Mouse (Mus musculus) skeletal muscle tissue, adult 2 months (tissue): ENCODE measurements around the gene Epha2.

Experiments used
- DNase-seq: peaks from one replicate; pipeline ENCODE4 v3.0.0-alpha.2; 2012; ENCODE audit warnings: low read depth, low spot score

Epha2 gene

DNA sequence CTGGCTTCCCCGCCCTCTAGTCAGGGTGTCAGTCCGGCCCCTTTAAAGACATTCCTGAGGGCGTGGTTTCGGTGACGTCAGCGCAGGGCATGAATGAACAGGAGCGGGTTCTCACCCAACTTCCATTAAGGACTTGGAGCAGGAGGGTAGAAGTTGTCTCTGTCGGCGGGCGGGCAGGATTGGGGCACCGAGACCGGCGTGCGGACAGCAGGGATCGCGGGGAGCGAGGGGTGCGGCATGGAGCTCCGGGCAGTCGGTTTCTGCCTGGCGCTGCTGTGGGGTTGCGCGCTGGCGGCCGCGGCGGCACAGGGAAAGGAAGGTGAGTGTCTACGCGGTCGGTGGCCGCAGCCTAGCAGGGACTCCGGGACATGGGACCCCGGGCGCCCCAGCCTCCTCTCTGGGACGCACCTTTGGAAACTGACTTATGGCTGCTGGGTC, at the start of gene Epha2:
Gene Epha2 (plus strand): TSS at position 125 of the 438 bp plus-strand sequence.
- DNase-seq, result peak; percentile 54

DNA sequence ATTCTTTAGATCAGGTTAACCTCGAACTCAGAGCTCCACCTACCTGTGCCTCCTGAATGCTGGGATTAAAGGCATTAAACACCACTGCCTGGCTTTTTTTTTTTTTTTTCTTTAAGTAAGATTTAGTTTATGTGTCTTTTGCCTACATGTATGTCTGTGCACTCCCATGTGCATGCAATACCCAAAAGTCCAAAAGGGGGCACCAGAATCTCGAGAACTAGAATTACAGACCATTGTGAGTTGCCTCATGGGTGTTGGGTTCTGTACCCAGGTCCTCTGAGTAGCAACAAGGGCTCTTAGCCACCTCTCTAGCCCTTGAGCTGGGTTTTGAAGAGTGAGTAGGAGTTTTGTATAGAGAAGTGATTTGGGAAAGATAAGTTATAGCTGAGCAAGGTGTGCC, 48.4 kb upstream of the Epha2 start:
- DNase-seq, result no peak

DNA sequence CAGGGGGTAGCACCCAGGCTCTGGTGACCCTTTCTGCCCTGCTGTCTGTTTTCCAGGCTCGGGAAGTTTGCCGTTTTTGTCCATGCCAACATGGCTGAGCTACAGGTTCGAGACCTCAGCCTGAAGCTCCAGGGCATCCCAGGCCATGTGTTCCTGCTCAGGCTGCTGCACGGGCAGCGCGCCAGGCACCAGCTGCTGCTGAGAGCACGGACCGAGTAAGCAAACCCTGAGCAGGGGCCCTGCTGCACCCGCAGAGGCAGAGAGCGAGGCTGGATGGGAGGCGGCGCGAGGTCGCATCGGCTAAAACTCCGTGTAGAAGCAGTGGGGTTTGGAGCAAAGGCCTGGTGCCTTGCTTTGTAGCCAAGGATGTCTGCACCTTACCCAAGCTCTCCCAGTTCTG, 46.8 kb upstream of the Epha2 start:
- no peak for DNase-seq

DNA sequence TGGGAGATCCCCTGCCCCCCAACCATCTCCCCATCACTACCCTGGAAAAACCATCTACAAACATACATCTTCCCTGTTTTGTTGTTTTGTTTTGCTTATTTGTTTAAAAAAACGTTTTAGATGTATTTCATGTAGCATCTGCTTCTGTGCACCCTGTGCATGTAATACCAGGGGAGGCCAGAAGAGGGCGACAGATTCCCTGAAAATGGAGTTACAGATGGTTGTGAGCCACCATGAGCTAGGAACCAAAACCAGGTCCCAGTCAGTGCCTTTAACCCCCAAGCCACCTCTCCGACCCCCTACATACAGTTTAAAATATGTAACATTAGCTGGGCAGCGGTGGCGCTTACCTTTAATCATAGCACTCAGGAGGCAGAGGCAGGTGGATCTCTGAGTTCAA, 43.6 kb upstream of the Epha2 start:
- no peak for DNase-seq

DNA sequence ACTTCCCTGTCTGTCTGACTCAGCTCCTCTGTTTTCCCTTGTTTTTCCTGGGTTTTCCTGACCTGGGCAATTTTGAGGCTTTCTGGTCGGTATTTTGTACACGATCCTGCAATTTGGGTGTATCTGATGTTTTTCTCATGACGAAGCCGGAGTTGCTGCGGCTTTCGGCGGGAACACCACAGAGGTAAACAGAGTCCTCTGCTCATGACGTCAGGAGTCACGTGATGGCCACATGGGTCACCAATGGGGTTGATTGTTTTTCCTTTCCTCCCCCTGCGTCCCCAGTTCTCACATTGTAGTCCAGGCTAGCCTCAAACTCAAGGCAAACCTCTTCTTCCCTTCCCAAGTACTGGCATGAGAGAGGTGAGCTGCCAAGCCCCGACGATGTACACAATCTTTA, 41.6 kb upstream of the Epha2 start:
- DNase-seq, result no peak

DNA sequence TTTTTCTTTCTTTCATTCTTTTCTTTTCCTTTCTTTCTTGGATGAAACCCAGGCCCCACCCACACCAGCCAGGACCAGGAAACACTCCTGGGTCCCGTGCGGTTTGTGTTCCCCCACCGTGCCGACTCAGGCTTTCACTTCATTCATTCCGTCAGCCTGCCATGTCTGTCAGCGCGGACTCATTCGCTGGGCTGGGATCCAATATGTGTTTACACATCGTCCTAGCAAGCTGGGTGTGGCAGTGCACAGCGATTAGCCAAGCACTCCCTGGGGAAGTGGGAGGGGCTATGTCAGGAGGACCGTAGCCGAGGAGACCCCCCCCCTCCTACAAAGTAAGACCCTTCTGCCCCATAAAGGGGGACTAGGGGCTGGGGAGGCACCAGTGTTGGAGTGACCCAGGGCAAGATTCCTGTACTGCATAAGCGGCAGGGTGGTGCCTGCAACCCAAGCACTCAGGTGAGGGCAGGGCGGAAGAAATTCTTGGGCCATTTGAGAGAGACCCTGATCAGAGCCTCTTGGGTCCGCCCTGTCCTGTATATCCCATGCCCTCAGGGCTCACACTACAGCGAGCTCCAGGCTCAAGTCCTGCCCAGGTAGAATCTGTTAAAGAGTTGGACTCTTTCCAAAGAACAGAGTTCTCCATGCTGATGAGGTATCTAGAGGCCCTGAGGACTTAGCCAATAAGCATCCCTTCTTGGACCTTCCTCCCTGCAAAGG, 40.9 kb upstream of the Epha2 start:
- peak; percentile 34 for DNase-seq

DNA sequence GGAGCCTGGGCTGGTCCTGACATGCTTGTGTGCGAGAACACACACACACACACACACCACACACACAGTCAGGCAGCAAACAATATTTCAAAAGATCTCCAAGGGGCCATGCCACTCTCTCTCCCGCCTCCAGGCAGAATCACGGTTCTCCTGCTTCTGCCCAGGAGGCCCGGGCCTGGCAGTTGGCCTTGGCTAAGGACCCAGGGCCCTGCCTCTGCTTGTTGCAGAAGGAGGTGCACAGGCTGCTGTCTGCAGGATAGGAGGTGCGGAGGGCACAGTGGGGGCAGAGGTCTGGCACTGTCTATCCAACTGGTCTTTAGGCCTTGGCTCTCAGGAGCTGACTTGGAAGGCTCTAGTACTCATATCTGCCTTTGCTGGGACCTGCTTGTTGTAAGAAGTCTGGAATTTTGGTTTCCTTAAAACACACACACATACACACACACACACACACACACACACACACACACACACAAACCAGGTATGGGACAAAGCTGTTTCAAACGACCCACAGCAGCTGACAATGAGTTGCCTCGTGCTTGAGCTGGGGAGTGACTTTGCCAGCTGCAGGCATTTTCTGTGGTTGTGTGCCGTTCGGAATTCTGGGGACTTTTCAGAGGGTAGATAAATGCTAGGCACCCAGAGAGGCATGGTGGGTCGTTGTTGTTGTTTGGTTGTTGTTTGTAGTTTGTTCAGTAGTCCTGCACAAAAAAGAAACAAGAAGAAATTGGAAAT, 38.0 kb upstream of the Epha2 start:
- no peak for DNase-seq

DNA sequence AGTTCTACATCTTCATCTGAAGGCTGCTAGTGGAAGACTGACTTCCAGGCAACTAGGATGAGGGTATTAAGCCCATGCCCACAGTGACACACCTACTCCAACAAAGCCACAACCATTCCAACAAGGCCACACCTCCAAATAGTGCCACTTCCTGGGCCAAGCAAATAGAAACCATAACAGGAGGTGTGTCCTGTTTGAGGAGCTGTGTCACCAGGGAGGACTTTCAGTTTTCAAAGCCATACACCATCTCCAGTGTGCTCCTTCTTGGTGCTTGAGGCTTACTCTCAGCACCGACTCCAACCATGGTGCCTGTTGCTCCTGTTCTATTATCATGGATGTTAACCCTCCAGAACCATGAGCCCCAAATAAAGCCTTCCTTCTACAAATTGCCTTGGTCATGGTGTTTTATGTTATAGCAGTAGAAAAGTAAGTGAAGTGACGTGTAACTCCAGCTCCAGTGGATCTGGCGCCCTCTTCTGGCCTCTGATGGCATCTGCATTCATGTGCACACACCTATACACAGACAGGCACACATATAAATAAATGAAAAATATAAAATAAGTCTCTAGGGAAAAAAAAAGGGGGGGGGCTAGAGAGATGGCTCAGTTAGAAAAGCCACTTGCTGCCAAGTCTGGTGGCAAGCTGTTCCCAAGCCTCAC, 34.9 kb upstream of the Epha2 start:
- no peak for DNase-seq

DNA sequence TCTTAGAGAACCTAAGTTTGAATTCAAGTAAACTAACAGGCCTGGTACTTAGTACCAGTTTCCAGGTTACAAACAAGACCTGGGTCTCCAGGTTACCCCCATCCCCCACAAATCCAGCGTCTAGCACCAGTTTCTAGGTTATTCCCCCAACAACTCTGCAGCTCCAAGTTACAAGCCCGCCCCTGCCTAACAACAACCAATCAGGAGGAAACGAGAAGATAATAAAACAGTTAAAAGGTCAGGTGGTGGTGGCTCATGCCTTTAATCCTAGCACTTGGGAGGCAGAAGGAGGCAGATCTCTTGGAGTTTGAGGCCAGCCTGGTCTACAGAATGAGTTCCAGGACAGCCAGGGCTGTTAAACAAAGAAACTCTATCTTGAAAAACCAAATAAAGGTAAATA, 33.8 kb upstream of the Epha2 start:
- DNase-seq, result no peak

DNA sequence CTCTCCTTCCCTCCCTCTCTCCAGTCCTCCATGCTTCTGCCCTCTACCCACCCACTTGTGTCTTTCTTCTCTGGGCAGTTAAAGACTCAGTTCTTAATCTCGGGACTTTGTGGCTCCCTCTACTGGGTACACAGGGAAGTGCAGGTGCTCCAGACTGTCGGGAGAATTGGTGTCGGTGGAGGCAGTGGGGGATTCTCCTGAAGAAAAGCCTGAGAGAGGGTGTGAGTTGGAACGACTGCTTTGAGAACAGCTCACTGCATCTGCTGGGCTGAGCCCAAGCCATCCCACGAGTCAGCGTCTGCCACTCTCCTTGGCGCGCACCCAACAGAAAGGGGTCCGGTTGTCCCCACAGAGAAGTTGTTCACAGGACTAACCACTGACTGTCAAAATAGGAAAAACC, 33.2 kb upstream of the Epha2 start:
- DNase-seq, result no peak

DNA sequence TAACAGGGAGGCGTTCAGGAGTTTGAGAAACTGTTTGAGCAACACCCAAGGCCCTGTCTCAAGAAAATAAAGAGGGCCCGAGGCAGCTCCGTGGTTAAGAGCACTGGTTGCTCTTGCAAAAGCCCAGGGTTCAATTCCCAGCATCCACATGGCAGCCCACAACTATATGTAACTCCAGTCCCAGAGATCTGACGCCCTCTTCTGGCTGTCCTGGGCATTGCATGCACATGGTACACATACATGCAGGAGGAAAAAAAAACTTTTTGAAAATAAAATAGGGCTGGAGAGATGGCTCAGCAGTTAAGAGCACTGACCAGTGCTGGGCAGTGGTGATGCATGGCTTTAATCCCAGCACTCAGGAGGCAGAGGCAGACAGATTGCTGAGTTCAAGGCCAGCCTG, 32.7 kb upstream of the Epha2 start:
- DNase-seq, result no peak

DNA sequence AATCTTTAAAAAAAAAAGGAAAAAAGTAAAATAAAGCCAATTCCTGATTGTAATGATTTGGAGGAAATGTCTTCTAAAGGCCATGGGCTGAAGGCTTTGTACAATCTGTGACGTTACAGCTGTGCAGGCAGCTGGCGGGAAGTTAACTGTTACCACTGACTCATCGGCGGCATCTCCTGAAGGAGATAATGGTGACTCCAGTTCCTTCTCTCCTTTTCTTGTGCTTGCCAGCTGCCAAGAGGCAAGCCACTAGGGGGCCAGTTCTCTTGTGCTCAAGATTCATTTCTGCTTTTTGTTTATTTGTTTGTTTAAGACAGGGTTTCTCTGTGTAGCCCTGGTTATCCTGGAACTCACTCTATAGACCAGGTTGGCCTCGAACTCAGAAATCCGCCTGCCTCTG, 32.0 kb upstream of the Epha2 start:
- no peak for DNase-seq

DNA sequence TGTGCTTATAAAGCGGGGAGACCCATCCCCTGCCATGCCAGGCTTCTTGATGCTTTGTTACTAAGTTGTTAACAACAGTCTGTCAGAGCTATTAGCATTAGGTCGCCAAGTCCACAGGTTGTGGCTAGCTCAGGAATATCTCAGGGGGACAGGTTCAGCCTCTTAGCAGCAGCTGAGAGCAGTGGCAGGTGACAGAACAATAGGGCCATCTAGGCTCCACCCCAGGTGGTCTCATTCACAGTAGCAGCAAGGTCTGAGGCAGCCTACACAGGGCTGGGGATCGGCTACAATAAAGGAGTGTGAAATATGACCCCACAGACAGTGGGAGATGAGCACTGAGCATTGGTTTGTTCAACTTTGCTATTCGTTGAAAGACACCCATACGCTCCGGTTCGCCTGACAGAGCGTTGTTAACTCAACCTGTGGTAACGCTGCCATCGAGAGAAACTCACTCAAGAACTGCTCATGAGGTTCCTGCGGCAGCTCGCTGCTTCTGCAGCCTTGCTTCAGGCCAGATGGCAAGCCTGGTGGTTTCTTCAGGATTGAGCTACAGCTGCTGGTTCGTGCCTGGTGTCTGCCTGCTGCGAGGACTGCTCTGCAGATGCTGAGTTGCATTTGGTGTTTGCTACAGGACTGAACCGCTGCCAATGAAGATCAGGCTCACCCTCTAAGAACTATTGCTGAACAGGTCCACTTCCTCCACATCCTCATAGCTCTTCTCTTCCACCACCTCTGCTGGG, 30.7 kb upstream of the Epha2 start:
- DNase-seq, result no peak

DNA sequence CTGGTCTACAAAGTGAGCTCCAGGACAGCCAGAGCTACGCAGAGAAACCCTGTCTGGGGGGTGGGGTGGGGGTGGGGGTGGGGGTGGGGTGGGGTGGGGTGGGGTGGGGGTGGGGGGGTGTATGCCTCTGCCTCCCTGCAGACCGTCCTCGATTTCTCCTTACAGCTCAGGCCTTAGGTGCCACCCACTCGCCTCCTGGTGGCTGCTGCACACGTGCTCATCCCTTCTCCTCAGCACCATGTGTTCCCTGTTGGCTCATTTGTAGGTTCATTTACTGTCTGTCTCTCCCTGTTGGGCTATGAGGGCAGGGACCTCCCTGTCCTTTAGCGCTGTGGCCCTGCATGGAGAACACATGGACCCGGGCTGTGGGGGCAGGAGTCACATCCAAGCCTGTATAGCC, 29.8 kb upstream of the Epha2 start:
- no peak for DNase-seq

DNA sequence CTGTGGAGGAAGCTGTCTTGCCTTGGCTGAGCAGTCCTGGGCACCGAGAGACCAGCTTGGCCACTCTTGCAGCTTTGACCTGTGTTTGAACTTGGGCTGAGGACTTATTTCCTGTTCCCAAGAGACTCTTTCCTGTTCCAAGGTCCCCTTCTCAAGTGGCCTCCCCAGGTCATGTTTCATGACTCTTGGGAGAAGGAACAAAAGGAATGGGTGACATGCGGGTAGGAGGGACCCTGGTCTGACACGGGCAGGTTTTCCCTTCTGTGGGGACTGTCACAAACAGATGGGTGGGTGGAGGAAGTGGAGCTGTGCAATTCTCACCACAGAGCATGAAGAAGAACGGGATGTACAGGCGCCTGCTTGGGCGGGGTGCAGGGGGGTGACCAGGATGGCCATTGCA, 29.3 kb upstream of the Epha2 start:
- DNase-seq, result no peak

DNA sequence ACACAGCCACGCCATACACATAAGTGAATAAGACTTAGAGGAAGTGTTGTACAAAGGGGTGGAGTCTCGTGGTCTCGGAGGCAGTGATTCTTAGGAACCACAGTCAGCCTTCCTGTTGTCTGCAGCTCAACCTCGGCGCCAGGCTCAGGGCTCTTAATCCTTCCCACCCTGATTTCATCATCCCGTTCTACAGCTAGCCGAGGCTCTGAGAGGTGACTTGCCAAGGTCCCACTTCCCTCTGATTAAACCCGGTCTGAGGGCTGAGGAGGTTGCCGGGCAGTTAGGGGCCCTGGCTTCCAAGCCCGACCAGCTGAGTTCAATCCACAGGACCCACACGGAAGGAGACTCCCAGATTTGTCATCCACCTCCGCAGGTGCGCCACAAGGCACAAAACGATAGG, 28.2 kb upstream of the Epha2 start:
- peak; percentile 30 for DNase-seq

DNA sequence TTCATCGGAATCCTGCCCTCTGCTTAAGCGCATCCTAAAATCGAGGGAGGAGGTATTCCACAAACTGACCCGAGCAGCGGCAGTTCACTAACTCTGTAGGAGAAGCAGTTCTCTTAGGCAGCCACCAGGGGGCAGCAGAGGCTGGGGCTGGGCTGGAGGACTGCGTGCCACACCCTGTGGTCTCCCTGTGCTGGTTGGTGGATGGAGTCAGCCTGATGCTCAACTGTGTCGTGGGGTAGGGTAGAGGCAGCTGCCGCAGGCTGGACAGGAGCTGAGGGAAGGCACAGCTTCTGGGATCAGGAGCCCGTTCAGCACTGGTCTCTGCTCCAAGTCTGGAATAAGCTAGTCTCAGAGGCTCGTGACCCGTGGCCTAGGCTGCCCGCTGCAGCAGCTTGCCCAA, 27.7 kb upstream of the Epha2 start:
- peak; percentile 83 for DNase-seq

DNA sequence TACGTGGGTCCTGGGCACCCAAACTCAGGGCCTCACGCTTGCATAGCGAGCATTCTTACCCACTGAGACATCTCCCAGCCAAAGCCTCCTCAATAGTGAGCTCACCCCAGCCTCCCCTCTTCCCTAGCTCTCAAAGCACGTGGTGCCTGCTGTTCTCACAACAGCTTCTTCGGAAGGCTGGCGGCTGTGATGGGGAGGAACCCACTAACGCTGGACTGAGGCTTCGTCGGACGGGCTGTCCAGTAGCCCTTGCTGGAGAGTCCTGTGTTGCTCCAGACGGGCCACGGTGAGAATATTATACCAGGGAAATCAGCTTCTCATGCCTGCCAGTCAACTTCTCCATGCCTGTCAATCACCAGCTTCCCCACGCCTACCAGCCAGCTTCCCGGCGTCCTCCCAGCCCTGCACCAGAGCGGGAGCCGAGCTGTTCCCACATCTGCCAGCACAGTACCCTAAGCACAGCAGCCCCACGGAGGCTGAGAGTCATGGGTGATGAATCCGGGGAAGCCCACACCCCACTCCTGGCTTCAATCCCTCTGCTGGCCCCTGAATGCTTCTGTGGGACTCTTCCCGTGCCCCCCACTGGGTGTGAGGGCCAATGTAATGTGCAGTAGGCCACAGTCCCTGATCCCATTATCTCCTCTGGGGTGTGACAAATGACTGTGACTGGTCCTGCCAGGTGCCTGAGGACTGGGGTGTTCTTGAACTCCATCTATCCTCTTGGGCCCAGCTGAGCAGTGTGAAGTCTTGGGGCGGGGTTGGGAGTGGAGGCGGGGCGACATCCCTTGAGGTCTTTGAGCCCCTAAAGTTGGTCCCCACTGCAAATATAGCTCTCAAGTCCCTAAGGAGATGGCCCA, 26.3 kb upstream of the Epha2 start:
- no peak for DNase-seq

DNA sequence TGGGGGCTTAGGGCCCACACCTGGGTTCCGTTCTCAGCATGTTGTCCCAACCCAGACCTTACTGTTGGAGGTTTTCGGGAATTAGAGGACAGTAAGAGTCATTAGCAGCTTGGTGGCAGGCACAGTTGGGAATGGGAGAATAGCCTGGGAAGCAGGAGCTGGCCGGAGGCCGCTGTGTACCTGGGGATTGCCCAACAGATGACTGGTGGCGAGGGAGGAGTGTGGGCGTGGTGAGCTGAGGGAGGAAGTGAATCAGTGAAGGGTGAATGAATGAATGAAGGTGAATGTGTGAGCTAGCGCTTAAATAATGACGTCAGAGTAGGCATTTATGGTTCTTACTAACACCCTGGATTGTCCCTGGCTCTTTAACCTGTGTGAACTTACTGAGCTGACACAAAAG, 23.9 kb upstream of the Epha2 start:
- DNase-seq, result no peak

DNA sequence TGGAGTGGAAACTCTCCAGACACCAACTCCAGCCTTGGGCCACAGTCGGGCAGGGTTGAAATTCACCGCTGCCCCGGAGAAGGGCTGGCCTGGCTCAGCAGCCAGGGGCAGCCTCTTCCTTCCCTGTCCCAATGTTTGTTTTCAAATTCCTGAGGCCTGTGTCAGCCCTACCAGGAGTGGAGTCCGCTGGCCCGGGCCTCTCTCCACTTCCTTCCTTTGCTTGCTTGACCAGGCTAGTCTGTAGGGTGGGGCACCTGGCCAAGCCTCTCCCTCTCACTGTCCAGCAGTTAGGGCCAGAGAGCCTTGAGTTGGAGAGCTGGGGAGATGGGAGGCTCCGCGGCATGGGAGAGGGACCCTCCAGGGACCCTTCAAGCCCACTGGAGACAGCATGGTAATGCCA, 22.9 kb upstream of the Epha2 start:
- DNase-seq, result peak; percentile 73

DNA sequence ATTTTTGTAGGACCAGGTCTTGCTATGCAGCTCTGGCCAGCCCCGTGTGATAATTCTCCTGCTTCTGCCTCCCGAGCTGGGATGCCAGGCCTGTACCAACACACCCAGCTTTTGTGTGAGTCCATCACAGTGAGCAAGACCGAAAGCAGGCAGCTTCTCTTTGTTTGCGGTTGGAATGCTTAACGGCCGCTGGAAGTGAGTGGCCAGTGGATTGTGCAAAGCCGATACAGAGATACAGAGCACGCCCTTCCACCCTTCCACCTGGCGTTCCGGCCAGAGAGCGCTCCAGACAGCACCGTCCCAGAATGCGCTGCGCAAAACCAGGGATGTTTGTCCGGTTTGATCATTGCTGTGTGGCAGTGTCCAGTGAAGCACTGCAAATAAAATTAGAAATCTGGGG, 21.7 kb upstream of the Epha2 start:
- DNase-seq, result no peak
